Mouse (Mus musculus): ENCODE measurements around the gene Gpd2. TPM values are rescaled to one million over a fixed set of nuclear protein-coding genes. Genes with fewer than 3 reads are reported as not detected.

Gpd2 gene
- total RNA-seq, 2 experiments from 2014 or later = 111 to 124 TPM

GRCm38 (mm10) chr2:57297226-57297625, 59.8 kb downstream of the Gpd2 start:
- DNase-seq = no peak

DNA sequence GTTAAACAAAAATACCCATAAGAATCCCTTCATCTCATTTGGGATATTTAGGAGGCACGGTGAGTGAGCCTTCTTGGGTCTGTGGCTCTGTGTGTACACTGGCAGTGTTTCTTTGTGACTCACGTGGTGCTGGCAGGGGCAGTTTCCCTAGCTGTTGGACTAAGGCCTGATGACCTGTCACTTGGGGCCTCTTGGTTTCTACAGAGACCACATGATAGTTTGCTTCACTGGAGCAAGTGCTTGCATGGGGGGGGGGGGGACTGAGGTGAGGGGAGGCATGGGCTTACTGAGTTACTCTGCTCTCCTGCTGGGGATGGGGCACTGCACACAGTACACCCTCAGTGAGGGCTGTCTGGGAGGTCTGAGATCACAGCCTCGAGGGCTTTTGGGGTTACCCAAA, 64.1 kb downstream of the Gpd2 start:
- DNase-seq = no peak

DNA sequence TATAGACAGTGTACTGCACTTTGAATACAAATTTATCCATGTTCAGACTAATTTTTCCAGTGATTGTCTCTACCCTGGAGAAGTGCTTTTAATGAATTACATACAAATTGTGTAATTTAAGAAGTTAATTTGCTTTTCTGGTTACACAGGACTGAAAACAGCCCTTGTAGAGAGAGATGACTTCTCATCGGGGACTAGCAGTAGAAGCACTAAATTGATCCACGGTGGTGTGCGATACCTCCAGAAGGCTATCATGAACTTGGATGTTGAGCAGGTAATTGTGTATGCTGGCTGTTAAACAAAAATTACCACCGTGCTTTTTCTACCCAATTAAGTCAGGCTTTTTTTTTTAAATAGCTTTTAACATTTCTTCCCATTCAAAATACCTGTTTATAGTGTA, 66.8 kb downstream of the Gpd2 start:
- no peak for DNase-seq

DNA sequence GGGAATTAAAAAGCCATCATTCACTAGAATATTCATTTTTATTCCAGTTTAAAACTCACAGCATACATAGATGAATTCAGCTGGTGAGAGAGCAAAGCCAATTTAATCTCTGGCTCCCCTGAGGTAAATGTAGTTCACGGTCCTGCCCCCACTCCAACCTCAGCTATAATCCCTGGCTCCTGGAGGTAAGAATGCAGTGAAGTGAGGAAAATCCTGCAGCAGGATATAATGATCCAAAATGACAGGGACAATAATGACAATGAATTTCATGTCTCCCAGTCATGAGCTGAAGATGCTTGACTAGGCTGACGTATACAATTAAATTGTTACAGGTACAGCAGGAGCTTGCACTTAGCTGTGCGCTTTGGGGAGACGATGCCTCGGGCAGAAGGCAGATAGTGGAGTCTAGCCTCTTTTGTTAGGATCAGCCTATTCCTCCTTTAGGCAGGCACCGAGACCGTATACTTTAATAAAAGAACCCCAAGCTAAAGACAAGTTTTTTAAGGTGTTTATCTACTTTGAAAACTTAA, 74.9 kb downstream of the Gpd2 start:
- no peak for DNase-seq

GRCm38 (mm10) chr2:57316055-57316454, 78.6 kb downstream of the Gpd2 start:
- peak; percentile 24 for DNase-seq

DNA sequence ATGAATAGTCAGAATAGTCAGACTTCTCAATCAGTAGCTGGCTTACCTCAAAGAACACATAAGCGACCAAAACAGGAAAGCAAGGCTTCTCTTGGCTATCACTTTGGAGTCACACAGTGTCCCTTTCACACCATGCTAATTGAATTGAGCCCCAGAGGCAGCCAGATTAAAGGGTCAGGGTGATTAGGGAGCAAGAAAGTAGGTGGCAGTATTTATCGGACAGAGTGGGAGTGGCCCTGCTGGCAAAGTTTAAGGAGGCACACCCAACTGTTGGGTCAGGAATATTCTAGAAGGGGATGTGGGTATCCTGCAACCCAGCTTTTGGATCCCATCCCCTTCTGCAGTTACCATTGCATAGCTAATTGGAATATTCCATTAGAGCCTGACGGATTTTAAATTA, 80.9 kb downstream of the Gpd2 start:
- DNase-seq = no peak

DNA sequence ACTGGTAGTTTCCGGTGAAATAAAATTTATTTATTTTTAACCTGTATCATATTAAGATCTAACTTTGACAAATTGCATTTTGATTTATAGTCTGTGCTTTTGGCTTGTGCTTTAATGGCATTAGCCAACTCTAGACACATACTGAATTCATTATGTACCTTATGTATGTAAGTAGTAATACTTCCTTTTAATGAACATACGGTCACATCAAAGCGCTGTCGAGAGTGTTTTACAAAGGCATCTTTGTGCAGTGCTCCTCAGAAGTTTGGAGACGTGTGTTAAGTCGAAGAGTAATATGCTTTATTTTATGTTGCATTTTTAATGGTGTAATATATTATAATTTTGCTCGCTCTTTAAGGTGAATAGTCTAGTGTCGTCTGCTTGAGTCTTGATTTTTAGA, 88.7 kb downstream of the Gpd2 start:
- no peak for DNase-seq

DNA sequence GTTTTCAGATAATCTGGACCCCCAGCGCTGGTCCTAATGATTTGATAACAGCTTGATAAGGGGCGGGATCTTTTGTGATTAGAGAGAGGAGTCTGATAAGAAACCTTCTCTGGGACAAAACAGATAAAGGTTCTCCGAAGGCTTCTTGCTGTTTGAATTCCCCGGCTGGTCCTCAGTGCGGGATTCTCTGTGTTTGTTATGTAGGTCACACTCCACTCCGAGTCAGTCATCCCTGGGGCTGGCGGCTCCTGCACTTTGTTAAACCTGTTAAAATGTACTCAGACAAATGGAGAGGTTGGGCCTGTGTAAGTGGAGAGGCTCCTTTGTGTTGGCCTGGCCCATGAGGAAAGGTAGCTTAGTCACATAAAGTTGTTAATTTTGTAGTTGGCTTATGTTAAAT, 91.9 kb downstream of the Gpd2 start:
- no peak for DNase-seq

DNA sequence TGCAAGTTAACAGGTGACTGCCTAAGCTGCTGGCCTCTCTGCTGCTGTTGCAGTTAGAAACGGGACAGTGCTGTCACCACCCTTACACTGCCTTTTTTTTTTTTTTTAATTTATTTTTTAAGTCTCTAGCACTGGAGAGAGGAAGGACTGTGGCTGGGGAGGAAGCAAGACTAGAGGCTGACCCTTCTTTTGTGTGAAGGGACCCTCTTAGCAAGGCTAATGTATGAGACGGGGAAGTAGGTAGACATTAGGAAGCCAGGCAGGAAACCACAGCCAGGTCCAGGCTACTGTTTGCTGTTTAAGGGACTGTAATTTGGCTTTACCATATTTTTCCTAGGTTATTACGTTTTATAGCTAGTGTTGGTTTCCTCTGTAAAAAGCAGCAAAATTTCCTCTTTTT, 93.4 kb downstream of the Gpd2 start:
- no peak for DNase-seq

- no peak for DNase-seq
Measured at GRCm38 (mm10) chr2:57331266-57331665, 93.8 kb downstream of the Gpd2 start.

DNA sequence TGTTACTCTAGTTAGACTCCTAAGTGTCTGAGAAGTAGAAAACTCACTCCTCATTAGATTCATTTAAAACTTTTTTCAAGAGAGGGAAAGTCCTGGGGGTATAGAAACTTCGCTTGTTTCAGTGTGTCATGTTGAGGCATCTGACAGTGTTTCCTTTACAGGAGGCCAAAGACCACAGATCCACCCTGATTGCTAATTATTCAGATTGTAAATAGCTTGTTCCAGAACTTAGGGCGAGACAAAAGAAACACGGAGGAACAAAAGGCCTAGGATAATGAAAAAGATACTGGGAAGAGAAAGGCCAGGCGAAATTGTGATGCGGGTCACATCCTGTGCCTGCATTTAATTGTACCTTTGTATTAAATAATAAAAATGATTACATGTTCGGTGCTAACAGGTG, 96.0 kb downstream of the Gpd2 start:
- DNase-seq = no peak

DNA sequence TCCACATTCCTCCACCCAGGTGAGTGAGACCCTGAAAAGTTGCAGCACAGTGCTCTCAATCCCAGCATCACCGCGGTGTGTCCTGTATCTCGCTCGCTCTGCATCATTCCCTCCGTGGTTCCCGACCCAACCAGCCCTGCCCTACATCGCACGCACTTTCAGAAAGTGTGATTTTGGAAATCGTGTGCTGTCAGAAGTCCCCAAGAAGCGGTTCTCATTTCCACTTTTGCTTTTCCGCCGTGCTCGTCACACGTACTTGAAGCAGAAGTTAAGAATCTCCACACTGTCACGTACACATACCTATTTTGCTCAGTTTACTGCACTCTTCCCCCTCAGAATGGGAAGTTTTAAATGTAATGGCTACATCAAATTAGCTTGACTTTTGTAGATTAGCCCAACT, 98.0 kb downstream of the Gpd2 start:
- no peak for DNase-seq

DNA sequence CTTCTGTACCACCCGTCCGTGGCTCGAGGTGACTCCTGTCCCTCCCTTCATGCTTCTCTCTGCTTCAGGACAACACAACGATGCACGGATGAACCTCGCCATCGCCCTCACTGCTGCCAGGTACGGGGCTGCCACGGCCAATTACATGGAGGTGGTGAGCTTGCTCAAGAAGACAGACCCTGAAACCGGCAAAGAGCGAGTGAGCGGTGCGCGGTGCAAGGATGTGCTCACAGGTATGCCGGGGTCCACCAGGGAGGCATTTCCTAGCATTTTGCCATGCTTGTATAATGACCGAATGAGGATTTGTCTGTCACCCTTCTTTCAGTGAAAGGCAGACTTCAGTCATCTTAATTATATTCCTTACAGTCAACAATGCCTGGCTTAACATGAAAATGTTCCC, 101.3 kb downstream of the Gpd2 start:
- no peak for DNase-seq

GRCm38 (mm10) chr2:57342910-57343309, 105.5 kb downstream of the Gpd2 start:
- DNase-seq = no peak

- DNase-seq = no peak
Measured at GRCm38 (mm10) chr2:57350615-57351014, 113.2 kb downstream of the Gpd2 start.

- DNase-seq = no peak
Measured at GRCm38 (mm10) chr2:57353722-57354432, 116.4 kb downstream of the Gpd2 start.

DNA sequence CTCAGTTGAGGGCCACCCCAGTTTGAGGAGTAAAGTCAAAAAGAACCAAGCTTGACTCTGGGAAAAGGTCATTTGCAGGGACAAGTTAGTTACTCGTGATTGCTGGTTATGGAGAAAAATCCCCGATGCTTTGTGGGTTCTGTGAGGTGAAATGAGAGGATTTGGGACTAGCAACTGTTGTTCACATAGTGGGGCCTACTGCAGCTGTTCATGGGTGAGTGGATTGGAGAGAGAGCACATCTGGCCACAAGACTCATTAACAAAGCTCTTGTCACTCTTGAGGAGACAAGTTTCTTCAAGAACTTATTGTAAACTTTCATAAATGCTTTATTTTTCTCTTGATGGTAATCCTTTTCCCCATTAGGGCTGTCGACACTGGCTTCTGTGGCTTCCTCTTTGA, 117.4 kb downstream of the Gpd2 start:
- DNase-seq = no peak

DNA sequence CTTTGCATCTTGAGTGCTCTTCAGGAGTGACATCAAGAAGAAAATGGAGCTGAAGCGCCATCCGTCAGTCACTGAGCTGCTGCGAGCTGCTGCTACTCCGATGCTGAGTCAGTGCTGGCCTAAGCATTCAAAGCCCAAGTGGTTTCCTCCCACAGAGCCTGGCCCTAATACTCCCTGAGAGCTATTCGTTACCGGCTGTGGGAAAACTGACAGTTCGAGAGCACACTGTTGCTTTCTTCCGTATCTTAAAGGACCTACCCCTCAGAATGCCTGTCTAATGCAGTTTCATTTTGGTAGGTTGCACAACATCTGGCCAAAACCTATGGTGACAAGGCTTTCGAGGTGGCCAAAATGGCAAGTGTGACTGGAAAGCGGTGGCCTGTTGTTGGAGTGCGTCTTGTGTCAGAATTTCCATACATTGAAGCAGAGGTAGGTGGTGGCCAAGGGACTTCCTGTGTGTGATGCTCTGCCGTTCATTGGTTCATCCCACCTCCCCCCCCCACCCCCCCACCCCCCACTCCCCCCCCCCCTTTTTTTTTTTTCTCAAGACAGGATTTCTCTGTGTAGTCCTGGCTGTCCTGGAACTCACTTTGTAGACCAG, 118.9 kb downstream of the Gpd2 start:
- DNase-seq = no peak

DNA sequence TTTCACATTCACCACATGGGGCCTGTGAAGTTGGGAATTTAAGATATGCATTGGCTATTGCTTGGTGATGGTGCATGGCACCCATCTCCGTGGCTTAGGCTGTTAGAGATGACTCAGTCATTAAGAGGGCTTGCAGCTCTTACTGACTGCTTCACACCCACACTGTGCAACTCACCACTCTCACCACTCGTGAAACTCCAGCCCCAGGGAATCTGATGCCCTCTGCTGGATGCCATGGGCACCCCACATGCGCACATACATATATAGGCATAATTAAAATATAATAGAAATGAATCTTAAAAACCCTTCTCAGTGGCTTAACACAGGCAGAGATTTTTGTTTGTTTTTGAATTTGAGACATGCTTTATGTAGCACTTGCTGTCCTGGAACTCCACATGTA, 125.1 kb downstream of the Gpd2 start:
- DNase-seq = no peak

GRCm38 (mm10) chr2:57374647-57375046, 137.2 kb downstream of the Gpd2 start:
- no peak for DNase-seq

- no peak for DNase-seq
Measured at GRCm38 (mm10) chr2:57375138-57375837, 137.9 kb downstream of the Gpd2 start.

DNA sequence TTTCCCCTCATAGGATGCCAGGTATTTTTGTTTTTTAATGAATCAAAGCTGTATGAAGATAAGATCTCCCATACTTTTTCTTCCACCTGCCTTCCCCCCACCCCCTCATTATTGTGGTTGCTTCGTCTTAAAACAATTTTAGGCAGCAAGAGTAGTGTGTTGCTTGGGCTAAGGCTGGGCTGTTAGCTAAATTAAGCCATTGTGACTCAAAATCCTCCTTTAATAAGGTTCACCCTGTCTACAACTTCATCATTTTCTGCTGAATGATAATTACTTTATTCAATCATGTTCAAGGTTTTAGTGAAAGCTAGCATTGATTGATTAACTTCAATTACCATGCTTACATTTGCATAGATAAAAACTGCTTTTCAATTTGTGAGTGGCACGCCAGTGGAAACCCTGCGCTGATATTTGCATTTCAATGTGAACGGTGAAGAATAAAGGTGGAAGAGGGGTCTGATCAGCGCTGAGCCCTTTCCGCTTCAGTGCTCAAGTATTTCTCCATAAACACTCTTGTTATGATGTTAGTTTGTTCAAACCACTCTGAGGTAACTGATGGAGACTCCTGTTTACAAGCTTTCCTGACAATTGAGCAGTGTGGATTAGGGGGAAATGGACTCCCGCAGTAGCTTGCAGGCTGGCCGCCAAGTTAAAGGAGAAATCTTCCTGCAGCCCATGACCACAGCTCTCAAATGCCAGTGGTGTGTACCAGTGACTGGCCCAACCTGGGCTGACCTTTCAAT, 140.9 kb downstream of the Gpd2 start:
- no peak for DNase-seq

- no peak for DNase-seq
Measured at GRCm38 (mm10) chr2:57384625-57385024, 147.2 kb downstream of the Gpd2 start.

All from gastrocnemius, postnatal 10 days (tissue).